Mouse (Mus musculus): ENCODE measurements around the gene Cd81. TPM values are rescaled to one million over a fixed set of nuclear protein-coding genes. Genes with fewer than 3 reads are reported as not detected.

The Cd81 gene
- total and polyA plus RNA-seq, 3 experiments: 105 to 133 TPM; not detected in 1

DNA sequence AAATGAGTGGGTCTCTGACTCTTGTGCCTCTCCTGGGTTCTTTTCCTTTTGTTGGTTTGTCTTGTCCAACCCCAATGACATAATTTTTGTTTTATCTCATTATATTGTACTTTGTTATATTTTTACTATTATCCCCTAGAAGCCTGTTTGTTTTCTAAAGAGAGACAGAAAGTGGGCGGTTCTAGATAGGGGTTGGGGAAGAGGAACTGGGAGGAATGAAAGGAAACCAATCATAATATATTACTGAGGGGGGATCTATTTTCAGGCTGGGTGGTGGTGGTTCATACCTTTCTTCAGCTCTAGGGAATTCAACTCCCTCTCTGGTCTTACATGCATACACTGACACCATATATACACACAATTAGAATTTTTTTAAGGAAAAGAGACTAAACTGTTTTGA is 28.2 kb upstream of the Cd81 start:
- peak; percentile 66 for DNase-seq (ENCODE audit: low read depth, low spot score)
- peak overlapping the region; percentile 41 for H3K9ac ChIP-seq (ENCODE audit: control insufficient read depth, low read depth, low read length, poor library complexity, severe bottlenecking)
- no peaks in the 10 kb centered on the region for H3K9me3 ChIP-seq (replicated peaks; ENCODE audit: insufficient read depth, low read length)
- no peak overlapping the region for H3K4me3 ChIP-seq (ENCODE audit: control insufficient read depth in 1 of 2, insufficient read depth in 1 of 2, low read depth in 2 of 2, low read length in 2 of 2)
- H3K27me3 ChIP-seq (ENCODE audit: control insufficient read depth in 1 of 2, insufficient read depth in 2 of 2, low read length in 2 of 2): no peaks in the 10 kb centered on the region
- H3K79me2 ChIP-seq (ENCODE audit: control insufficient read depth, insufficient read depth, low read length, poor library complexity): no peaks in the 10 kb centered on the region
- peaks cover 0 to 46% of the 10 kb centered on the region in 2 experiments; a peak in 3 of 4 replicates for H3K36me3 ChIP-seq (ENCODE audit: control insufficient read depth in 1 of 2, insufficient read depth in 2 of 2, low read length in 2 of 2)
- H3K27ac ChIP-seq (ENCODE audit: control insufficient read depth, low read depth, low read length): peak overlapping the region; percentile 94
- no peak for TF ChIP-seq TAL1 (IDR thresholded peaks at IDR 0.05; ENCODE audit: low read length)
- peak; percentile 42; the same call in 1 of the 2 replicates for TF ChIP-seq SIN3A (IDR thresholded peaks at IDR 0.05; ENCODE audit: low read length)
- TF ChIP-seq RCOR1 (IDR thresholded peaks at IDR 0.05; ENCODE audit: low read depth, low read length): no peak
- peak; percentile 30; the same call in 1 of the 2 replicates for TF ChIP-seq ETS1 (IDR thresholded peaks at IDR 0.05; ENCODE audit: low read depth, low read length)
- peaks cover 22 to 39% of the 10 kb centered on the region in 2 experiments for H3K4me1 ChIP-seq (ENCODE audit: control insufficient read depth in 1 of 2, insufficient read depth in 2 of 2, low read length in 2 of 2)

DNA sequence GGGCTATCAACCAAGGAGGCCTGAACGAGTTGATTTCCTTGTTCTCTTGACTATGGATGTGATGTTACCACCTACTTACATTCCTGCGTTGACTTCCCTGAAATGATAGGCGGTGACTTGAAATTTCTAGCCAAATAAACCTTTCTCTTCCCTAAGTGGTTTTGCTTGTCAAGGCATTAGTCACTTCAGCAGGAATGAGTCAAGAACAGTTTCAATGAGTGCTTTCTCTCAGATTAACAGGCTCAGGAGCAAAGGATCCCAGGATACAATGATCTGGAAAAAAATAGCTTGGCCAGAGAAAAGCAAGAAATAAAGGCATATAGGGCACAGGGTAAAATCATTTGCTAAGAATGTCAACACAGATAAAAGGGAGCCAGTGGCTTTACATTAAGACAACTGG is 27.0 kb upstream of the Cd81 start:
- no peak for TF ChIP-seq SMC3 (IDR thresholded peaks at IDR 0.05; ENCODE audit: low read depth, low read length)
- no peak for TF ChIP-seq ZMIZ1 (IDR thresholded peaks at IDR 0.05; ENCODE audit: low read depth, low read length)
- no peak for TF ChIP-seq ZC3H11A (IDR thresholded peaks at IDR 0.05; ENCODE audit: low read depth, low read length)
- no peak for TF ChIP-seq CHD1 (IDR thresholded peaks at IDR 0.05; ENCODE audit: low read depth, low read length)
- no peak for TF ChIP-seq EP300 (IDR thresholded peaks at IDR 0.05; ENCODE audit: low read depth in 1 of 2, low read length in 2 of 2)
- no peak for TF ChIP-seq MXI1 (IDR thresholded peaks at IDR 0.05; ENCODE audit: low read depth, low read length)
- TF ChIP-seq E2F4 (IDR thresholded peaks at IDR 0.05; ENCODE audit: borderline replicate concordance, low read depth, low read length): no peak
- TF ChIP-seq MYB (IDR thresholded peaks at IDR 0.05; ENCODE audit: low read depth, low read length): no peak
- TF ChIP-seq NELFE (IDR thresholded peaks at IDR 0.05; ENCODE audit: low read depth, low read length): no peak
- TF ChIP-seq TAL1 (IDR thresholded peaks at IDR 0.05; ENCODE audit: low read length): no peak
- TF ChIP-seq USF2 (IDR thresholded peaks at IDR 0.05; ENCODE audit: borderline replicate concordance in 1 of 2, insufficient read depth in 1 of 2, low read depth in 1 of 2, low read length in 2 of 2): no peak
- no peak for TF ChIP-seq NRF1 (IDR thresholded peaks at IDR 0.05; ENCODE audit: insufficient read depth, low read depth, low read length, poor library complexity, severe bottlenecking)
- H3K4me1 ChIP-seq (ENCODE audit: control insufficient read depth in 1 of 2, insufficient read depth in 2 of 2, low read length in 2 of 2): peaks cover 22 to 36% of the 10 kb centered on the region in 2 experiments
- no peak for DNase-seq (ENCODE audit: low read depth, low spot score)
- H3K36me3 ChIP-seq (ENCODE audit: control insufficient read depth in 1 of 2, insufficient read depth in 2 of 2, low read length in 2 of 2): peaks cover 0 to 41% of the 10 kb centered on the region in 2 experiments; a peak in 2 of 4 replicates
- H3K9ac ChIP-seq (ENCODE audit: control insufficient read depth, low read depth, low read length, poor library complexity, severe bottlenecking): no peak overlapping the region
- H3K79me2 ChIP-seq (ENCODE audit: control insufficient read depth, insufficient read depth, low read length, poor library complexity): no peaks in the 10 kb centered on the region
- no peak overlapping the region for H3K27ac ChIP-seq (ENCODE audit: control insufficient read depth, low read depth, low read length)
- H3K27me3 ChIP-seq (ENCODE audit: control insufficient read depth in 1 of 2, insufficient read depth in 2 of 2, low read length in 2 of 2): no peaks in the 10 kb centered on the region
- no peak overlapping the region for H3K4me3 ChIP-seq (ENCODE audit: control insufficient read depth in 1 of 2, insufficient read depth in 1 of 2, low read depth in 2 of 2, low read length in 2 of 2)
- no peaks in the 10 kb centered on the region for H3K9me3 ChIP-seq (replicated peaks; ENCODE audit: insufficient read depth, low read length)

Data from MEL (cell line).